Mouse (Mus musculus) right cerebral cortex, postnatal 4 days (tissue): ENCODE measurements around the gene Hyal2.

Source experiments
- DNase-seq: peaks from one replicate; pipeline ENCODE4 v3.0.0-alpha.2; 2022

The Hyal2 gene

GRCm38 (mm10) chr9:107567702-107568319 is at the start of gene Hyal2:
Hyal2 (plus strand) TSS chr9:107567945.
- DNase-seq = no peak

GRCm38 (mm10) chr9:107520331-107520730 is 47.4 kb upstream of the Hyal2 start:
- DNase-seq = no peak

GRCm38 (mm10) chr9:107521190-107521589 is 46.6 kb upstream of the Hyal2 start:
- DNase-seq = no peak

- DNase-seq = no peak
Observed at GRCm38 (mm10) chr9:107521711-107522399, 45.9 kb upstream of the Hyal2 start.

- no peak for DNase-seq
Observed at GRCm38 (mm10) chr9:107522400-107522711, 45.4 kb upstream of the Hyal2 start.

GRCm38 (mm10) chr9:107526198-107527026 is 41.3 kb upstream of the Hyal2 start:
- peak; percentile 77 for DNase-seq

GRCm38 (mm10) chr9:107533791-107534407 is 33.8 kb upstream of the Hyal2 start, which contains the start of gene Tmem115:
Tmem115 (plus strand) TSS chr9:107533945.
- peak; percentile 83 for DNase-seq

- no peak for DNase-seq
Observed at GRCm38 (mm10) chr9:107534408-107535202, 33.1 kb upstream of the Hyal2 start.

- DNase-seq = no peak
Observed at GRCm38 (mm10) chr9:107538231-107538630, 29.5 kb upstream of the Hyal2 start.

GRCm38 (mm10) chr9:107538711-107539110 is 29.0 kb upstream of the Hyal2 start:
- DNase-seq = no peak

- no peak for DNase-seq
Observed at GRCm38 (mm10) chr9:107539940-107540339, 27.8 kb upstream of the Hyal2 start.

- no peak for DNase-seq
Observed at GRCm38 (mm10) chr9:107540420-107540819, 27.3 kb upstream of the Hyal2 start.

GRCm38 (mm10) chr9:107541005-107541404 is 26.7 kb upstream of the Hyal2 start:
- no peak for DNase-seq

GRCm38 (mm10) chr9:107541474-107542351 is 26.0 kb upstream of the Hyal2 start, which contains the start of the genes Cyb561d2 and Nprl2:
Cyb561d2 (minus strand) TSS chr9:107542193.
Nprl2 (plus strand) TSS chr9:107542226.
- peak; percentile 90 for DNase-seq

- DNase-seq = no peak
Observed at GRCm38 (mm10) chr9:107542352-107542686, 25.4 kb upstream of the Hyal2 start.

GRCm38 (mm10) chr9:107542721-107543120 is 25.0 kb upstream of the Hyal2 start:
- no peak for DNase-seq

- no peak for DNase-seq
Observed at GRCm38 (mm10) chr9:107543299-107543698, 24.4 kb upstream of the Hyal2 start.

- DNase-seq = no peak
Observed at GRCm38 (mm10) chr9:107544196-107544700, 23.5 kb upstream of the Hyal2 start.

GRCm38 (mm10) chr9:107544729-107545128 is 23.0 kb upstream of the Hyal2 start:
- DNase-seq = no peak

- DNase-seq = no peak
Observed at GRCm38 (mm10) chr9:107545199-107545598, 22.5 kb upstream of the Hyal2 start.

GRCm38 (mm10) chr9:107545602-107546001 is 22.1 kb upstream of the Hyal2 start:
- DNase-seq = peak; percentile 82
